Mouse (Mus musculus): ENCODE measurements around the gene Helz.

GRCm38 (mm10) chr11:107734133-107734532 lies 186.4 kb downstream of the Helz start:
- no peak for TF ChIP-seq POLR2A (IDR thresholded peaks at IDR 0.05; ENCODE audit: borderline replicate concordance, extremely low read depth, low read depth, low read length)
- TF ChIP-seq CTCF (IDR thresholded peaks at IDR 0.05; ENCODE audit: insufficient read depth, low read length), result no peak
